Mouse (Mus musculus): ENCODE results near the gene Tsen54.

- TF ChIP-seq CTCF (IDR thresholded peaks at IDR 0.05; ENCODE audit: borderline replicate concordance, extremely low read depth, insufficient read depth, insufficient read length) (no peak), POLR2A (IDR thresholded peaks at IDR 0.05; ENCODE audit: borderline replicate concordance, extremely low read depth, insufficient read depth, insufficient read length, poor library complexity, severe bottlenecking) (no peak)
Measured at GRCm38 (mm10) chr11:115844240-115844639, 29.7 kb downstream of the Tsen54 start.
